Mouse (Mus musculus) kidney, embryonic 15.5 days (tissue): ENCODE data around the gene Nfkb2. TPM values are rescaled to one million over a fixed set of nuclear protein-coding genes. Genes with fewer than 3 reads are reported as not detected.

Experiments used
- ATAC-seq: fragments of 200-750 bp; cut with Nextera tagmentation; replicated peaks from 2 replicates; pipeline ENCODE4 v1.8.0; 2017; ENCODE audit warnings: moderate TSS enrichment; ENCODE audit not compliant: low FRiP score
- H3K27ac ChIP-seq: fragments of 300-500 bp; sonication (generic); 2 replicates; pipeline ENCODE4 v1.5.1; 2015; ENCODE audit warnings: mild to moderate bottlenecking, inconsistent platforms
- H3K27me3 ChIP-seq: fragments of 300-500 bp; sonication (generic); 2 replicates; pipeline ENCODE4 v1.6.1; 2015; ENCODE audit warnings: inconsistent platforms
- H3K36me3 ChIP-seq: fragments of 300-500 bp; sonication (generic); 2 replicates; pipeline ENCODE4 v1.6.1; 2015; ENCODE audit warnings: inconsistent platforms
- H3K4me1 ChIP-seq: fragments of 300-500 bp; sonication (generic); 2 replicates; pipeline ENCODE4 v1.6.1; 2015; ENCODE audit warnings: inconsistent platforms
- H3K4me2 ChIP-seq: fragments of 300-500 bp; sonication (generic); 2 replicates; pipeline ENCODE4 v1.6.1; 2015; ENCODE audit warnings: moderate library complexity, mild to moderate bottlenecking, inconsistent platforms
- H3K4me3 ChIP-seq: fragments of 300-500 bp; sonication (generic); replicated peaks from 2 replicates; pipeline ENCODE4 v1.5.1; 2015; ENCODE audit warnings: mild to moderate bottlenecking, inconsistent platforms
- H3K9ac ChIP-seq: fragments of 300-500 bp; sonication (generic); 2 replicates; pipeline ENCODE4 v1.6.1; 2015; ENCODE audit warnings: mild to moderate bottlenecking, inconsistent platforms
- H3K9me3 ChIP-seq: fragments of 300-500 bp; sonication (generic); replicated peaks from 2 replicates; pipeline ENCODE4 v1.6.1; 2016; ENCODE audit warnings: inconsistent platforms
- WGBS: fragments of 180-500 bp; shearing (Covaris S2); methylation state at CpG from one replicate; pipeline ENCODE4 v1.1.7; 2015; ENCODE audit warnings: mixed read lengths; 5-methylcytosine and 5-hydroxymethylcytosine counted together
- polyA plus RNA-seq: library from polyadenylated mRNA; unstranded; fragments of >200 nt; fragmentation: Nextera tagmentation; extraction: Ambion mirVana; gene quantifications from 2 replicates; pipeline ENCODE4 v1.2.1, GENCODE M21; 2015

Nfkb2 gene
- polyA plus RNA-seq, 1 experiment from 2014 or later = 9.8 TPM

DNA sequence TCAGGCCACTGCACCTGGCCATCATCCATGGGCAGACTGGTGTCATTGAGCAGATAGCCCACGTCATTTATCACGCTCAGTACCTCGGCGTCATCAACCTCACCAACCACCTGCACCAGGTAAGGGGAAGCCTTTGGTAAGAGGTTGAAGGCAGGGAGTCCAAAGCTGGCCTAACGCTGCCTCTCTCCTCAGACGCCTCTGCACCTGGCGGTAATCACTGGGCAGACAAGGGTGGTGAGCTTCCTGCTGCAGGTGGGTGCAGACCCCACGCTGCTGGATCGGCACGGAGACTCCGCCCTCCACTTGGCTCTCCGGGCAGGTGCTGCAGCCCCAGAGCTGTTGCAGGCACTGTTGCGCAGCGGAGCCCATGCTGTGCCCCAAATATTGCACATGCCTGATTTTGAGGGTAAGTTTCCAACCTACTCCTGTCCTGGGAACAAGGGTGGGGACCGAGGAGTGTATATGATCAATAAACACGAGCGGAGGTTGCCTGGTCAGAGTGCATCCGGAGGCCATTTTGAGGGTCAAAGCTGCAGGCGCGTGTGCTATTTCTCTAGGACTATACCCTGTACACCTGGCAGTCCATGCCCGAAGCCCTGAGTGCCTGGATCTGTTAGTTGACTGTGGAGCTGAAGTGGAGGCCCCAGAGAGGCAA, 5.7 kb downstream of the Nfkb2 start:
- H3K4me2 ChIP-seq = no peak overlapping the region
- 83% methylated on average over 21 of the region's 21 CpGs for WGBS
- H3K4me3 ChIP-seq = no peak overlapping the region
- H3K36me3 ChIP-seq = peaks cover 32% of the 10 kb centered on the region
- H3K4me1 ChIP-seq = peaks cover 28% of the 10 kb centered on the region
- no peak for ATAC-seq
- no peak overlapping the region for H3K9ac ChIP-seq
- no peaks in the 10 kb centered on the region for H3K9me3 ChIP-seq
- peaks cover 59% of the 10 kb centered on the region for H3K27me3 ChIP-seq
- H3K27ac ChIP-seq = no peak overlapping the region

GRCm38 (mm10) chr19:46310312-46310865, 6.3 kb downstream of the Nfkb2 start:
- no peak overlapping the region for H3K4me2 ChIP-seq
- H3K27ac ChIP-seq = no peak overlapping the region
- ATAC-seq = no peak
- peaks cover 32% of the 10 kb centered on the region for H3K36me3 ChIP-seq
- H3K4me1 ChIP-seq = peaks cover 25% of the 10 kb centered on the region
- H3K9ac ChIP-seq = no peak overlapping the region
- no peak overlapping the region for H3K4me3 ChIP-seq
- H3K27me3 ChIP-seq = peaks cover 65% of the 10 kb centered on the region
- H3K9me3 ChIP-seq = no peaks in the 10 kb centered on the region
- 85% methylated on average over 12 of the region's 12 CpGs for WGBS

DNA sequence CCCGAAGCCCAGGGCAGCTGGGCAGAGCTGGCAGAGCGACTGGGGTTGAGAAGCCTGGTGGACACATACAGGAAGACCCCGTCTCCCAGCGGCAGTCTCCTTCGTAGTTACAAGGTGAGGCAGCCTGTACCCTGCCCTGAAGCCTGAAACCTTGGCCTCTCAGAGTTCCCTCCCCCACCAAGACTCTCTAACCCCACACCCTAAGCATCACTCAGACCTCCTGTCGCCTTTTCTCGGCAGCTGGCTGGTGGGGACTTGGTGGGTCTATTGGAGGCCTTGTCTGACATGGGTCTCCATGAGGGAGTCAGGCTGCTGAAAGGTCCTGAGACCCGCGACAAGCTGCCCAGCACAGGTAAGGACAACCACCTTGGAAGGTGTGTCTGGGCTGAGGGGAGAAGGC, 7.2 kb downstream of the Nfkb2 start:
- H3K9me3 ChIP-seq = no peaks in the 10 kb centered on the region
- peaks cover 32% of the 10 kb centered on the region for H3K36me3 ChIP-seq
- no peak overlapping the region for H3K9ac ChIP-seq
- peaks cover 19% of the 10 kb centered on the region for H3K4me1 ChIP-seq
- no peak overlapping the region for H3K4me3 ChIP-seq
- H3K4me2 ChIP-seq = no peak overlapping the region
- WGBS = 83% methylated on average over 9 of the region's 9 CpGs
- no peak for ATAC-seq
- peaks cover 74% of the 10 kb centered on the region for H3K27me3 ChIP-seq
- H3K27ac ChIP-seq = no peak overlapping the region

- 88% methylated on average over 21 of the region's 21 CpGs for WGBS
- no peak for ATAC-seq
- no peak overlapping the region for H3K9ac ChIP-seq
These were observed 8.4 kb downstream of the Nfkb2 start for GRCm38 (mm10) chr19:46312566-46312965.

GRCm38 (mm10) chr19:46313116-46313515, 9.0 kb downstream of the Nfkb2 start:
- Histone ChIP-seq H3K36me3 (peaks cover 28% of the 10 kb centered on the region), H3K4me3 (no peak overlapping the region), H3K9ac (no peak overlapping the region), H3K4me1 (peaks cover 32% of the 10 kb centered on the region), H3K4me2 (no peak overlapping the region), H3K9me3 (no peaks in the 10 kb centered on the region), H3K27ac (no peak overlapping the region), H3K27me3 (peaks cover 77% of the 10 kb centered on the region)
- 82% methylated on average over 9 of the region's 9 CpGs for whole genome bisulfite sequencing
- no peak for ATAC-seq

More at GRCm38 (mm10) chr19:46312566-46312965, 8.4 kb downstream of the Nfkb2 start:
- Histone ChIP-seq H3K4me3 (no peak overlapping the region), H3K4me2 (no peak overlapping the region), H3K27me3 (peaks cover 77% of the 10 kb centered on the region), H3K27ac (no peak overlapping the region), H3K4me1 (peaks cover 27% of the 10 kb centered on the region), H3K36me3 (peaks cover 31% of the 10 kb centered on the region), H3K9me3 (no peaks in the 10 kb centered on the region)

DNA sequence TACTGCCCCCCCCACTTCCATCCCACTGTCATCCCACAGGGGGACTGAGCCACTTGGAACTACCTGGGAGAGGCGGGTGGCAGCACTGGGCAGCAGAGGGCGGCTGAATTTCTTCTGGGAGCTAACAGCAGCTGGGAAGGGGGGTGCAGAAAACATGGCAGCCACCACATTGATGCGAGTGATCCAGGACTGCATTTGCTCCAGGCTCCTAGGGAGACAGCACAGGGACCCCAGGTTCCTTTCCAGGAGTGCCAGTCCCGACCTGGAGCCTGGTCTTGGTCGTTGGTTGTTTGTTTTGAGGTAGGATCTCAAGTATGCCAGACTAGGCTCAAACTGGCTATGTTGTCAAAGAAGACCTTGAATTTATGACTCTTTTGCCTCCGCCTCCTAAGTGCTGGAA, 9.5 kb downstream of the Nfkb2 start:
- H3K4me2 ChIP-seq = no peak overlapping the region
- peaks cover 32% of the 10 kb centered on the region for H3K4me1 ChIP-seq
- H3K9me3 ChIP-seq = no peaks in the 10 kb centered on the region
- H3K27ac ChIP-seq = no peak overlapping the region
- WGBS = 78% methylated on average over 6 of the region's 6 CpGs
- no peak overlapping the region for H3K9ac ChIP-seq
- ATAC-seq = no peak
- H3K4me3 ChIP-seq = no peak overlapping the region
- H3K27me3 ChIP-seq = peaks cover 77% of the 10 kb centered on the region
- H3K36me3 ChIP-seq = peaks cover 28% of the 10 kb centered on the region

DNA sequence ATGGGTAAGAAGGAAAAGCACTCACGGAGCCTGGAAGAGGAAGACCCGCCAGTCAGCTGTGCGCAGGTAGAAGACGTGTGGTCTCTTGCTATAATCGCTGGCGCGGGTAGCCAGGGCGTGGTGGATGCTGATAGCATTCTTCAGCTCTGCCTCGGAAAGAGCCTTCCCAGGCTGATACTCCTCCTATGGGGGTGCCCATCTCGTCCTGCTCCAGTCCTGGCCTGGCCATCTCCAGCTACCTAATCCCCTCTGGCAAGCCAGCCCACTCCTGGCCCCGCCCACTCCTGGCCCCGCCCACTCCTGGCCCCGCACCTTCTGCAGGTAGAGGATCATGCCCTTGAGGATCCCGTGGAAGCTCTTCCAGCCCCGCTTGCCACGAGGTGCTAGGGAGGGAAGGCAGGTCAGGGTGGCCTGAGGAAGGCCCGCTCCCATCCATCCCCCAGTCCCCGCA, 10.1 kb downstream of the Nfkb2 start:
- H3K27me3 ChIP-seq = peaks cover 81% of the 10 kb centered on the region
- peaks cover 34% of the 10 kb centered on the region for H3K4me1 ChIP-seq
- no peak; the same call in 1 of the 2 replicates for ATAC-seq
- peaks cover 28% of the 10 kb centered on the region for H3K36me3 ChIP-seq
- no peaks in the 10 kb centered on the region for H3K9me3 ChIP-seq
- no peak overlapping the region for H3K4me3 ChIP-seq
- no peak overlapping the region for H3K27ac ChIP-seq
- WGBS = 14% methylated on average over 18 of the region's 18 CpGs
- H3K4me2 ChIP-seq = 0 out of 2 replicates have a peak overlapping the region, but pooled peaks have one; percentile 10
- no peak overlapping the region for H3K9ac ChIP-seq

DNA sequence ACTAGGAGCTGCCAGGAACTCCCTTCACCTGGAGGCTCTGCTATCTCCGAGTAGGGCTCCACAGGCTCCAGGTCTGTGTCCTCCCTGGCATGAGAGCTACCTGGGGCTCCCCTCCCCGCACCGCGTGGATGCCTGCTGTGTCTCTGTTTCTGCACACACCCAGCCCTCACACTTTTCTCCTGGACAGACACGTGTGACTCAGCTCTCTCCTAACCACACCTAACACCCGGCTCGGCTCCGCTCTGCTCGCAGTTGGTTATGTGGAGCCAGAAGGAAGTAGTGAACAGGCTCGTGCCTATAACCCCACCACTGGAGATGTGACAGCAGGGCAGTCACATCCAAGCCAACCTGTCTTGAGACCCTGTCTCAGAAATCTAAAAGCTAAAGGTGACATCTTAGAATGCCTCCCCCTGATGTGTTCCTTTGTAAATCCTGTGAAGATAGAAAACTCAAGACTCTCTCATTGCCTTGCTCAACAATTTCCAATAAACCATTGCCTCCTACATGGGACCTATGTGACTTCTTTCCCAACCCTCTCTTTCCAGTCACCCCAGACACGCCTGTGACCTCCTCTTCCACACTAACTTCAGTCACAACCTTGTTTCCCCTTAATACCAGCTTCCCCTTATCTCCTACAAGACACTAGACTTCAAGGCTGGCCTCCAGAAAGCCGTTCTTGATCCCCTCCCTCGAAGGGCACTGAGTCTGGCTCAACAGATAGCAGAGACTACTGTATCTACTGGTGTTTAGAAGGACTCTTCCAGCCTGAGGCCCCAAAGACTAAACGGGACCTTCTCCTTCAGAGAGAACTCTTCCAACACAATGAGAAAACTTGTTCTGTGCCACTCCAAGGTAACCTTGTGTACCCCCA, 11.0 kb downstream of the Nfkb2 start:
- H3K4me1 ChIP-seq = peaks cover 36% of the 10 kb centered on the region
- peaks cover 20% of the 10 kb centered on the region for H3K36me3 ChIP-seq
- peaks cover 85% of the 10 kb centered on the region for H3K27me3 ChIP-seq
- no peak overlapping the region for H3K9ac ChIP-seq
- 39% methylated on average over 14 of the region's 14 CpGs for WGBS
- no peak overlapping the region for H3K4me3 ChIP-seq
- H3K4me2 ChIP-seq = 0 out of 2 replicates have a peak overlapping the region, but pooled peaks have one; percentile 10
- ATAC-seq = no peak
- no peak overlapping the region for H3K27ac ChIP-seq
- no peaks in the 10 kb centered on the region for H3K9me3 ChIP-seq

DNA sequence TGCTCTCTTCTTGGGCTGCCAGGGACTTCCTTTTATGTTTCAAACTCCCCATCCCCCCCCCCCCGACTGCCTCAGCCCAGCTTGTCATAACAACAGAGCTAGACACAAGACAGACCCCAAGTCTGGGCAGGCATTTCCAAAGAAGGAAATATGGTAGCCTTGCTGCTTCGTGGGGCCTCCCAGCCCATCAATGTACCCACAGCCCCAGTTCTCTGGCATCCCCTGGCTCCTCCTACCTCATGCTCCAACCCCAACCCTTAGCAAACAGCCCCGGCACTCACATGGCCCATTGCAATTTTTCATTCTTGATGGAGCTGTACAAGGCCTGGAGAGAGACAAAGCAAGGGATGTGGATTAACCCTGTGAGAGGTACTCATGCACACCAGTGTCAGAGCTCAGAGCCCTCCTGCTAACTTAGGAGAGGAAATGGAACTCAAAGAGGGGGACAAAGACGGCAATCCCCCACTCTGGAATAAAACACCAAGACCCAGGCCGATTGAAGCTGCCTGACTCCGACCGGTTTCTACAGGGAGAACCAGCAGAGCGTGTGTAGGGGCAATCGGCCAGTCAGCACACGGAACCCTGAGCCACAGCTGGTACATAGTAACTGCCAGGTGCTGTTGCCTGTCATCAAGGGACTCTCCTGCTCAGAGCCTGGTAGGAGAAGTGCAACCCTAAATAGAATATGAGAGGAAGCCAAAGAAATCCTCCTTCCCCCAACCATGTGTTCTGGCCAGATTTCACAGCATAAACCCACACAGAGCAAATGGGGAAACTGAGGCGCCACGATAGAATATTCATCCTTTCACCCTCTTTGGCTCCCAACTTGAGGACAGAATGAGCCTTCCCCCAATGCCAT, 11.9 kb downstream of the Nfkb2 start:
- Histone ChIP-seq H3K36me3 (peaks cover 12% of the 10 kb centered on the region), H3K9me3 (no peaks in the 10 kb centered on the region), H3K27ac (no peak overlapping the region), H3K27me3 (peaks cover 93% of the 10 kb centered on the region), H3K4me1 (peaks cover 36% of the 10 kb centered on the region), H3K4me3 (0 out of 2 replicates have a peak overlapping the region, but pooled peaks have one; percentile 48), H3K9ac (no peak overlapping the region), H3K4me2 (no peak overlapping the region)
- ATAC-seq = no peak
- WGBS = 51% methylated on average over 12 of the region's 12 CpGs

DNA sequence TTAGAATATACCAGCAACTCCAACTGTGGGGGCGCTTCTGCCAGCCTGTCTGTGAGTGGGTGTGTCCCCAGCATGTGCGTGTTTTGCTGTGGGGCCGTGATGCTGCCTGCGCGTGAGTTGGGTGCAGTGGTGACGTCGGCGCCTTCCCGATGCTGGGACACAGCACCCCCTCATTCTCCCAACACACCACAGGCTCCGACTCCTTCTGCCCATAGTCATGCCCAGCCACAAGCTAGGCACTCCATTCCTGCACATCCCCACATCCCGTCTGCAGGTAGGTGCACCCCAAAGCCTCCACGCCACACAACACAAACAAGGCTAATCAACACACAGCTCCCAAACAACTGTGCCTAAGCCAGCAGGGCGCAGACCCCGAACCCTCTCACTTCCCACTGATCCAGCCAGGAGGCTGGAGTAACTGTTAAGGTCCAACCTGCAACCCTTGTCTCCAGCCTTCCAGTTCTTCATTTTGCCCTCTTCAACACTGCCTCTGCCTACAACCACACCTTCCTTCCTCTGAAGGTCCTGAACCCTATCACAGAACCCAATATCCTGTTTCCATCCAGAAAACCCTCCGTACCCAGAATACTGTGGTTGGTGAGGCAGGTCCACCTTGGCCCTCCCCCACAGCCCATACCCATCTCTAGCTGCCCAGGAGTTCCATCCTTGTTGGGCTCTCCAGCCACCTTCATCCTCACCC, 12.9 kb downstream of the Nfkb2 start:
- Histone ChIP-seq H3K4me1 (peaks cover 42% of the 10 kb centered on the region), H3K27me3 (peaks cover 97% of the 10 kb centered on the region)

DNA sequence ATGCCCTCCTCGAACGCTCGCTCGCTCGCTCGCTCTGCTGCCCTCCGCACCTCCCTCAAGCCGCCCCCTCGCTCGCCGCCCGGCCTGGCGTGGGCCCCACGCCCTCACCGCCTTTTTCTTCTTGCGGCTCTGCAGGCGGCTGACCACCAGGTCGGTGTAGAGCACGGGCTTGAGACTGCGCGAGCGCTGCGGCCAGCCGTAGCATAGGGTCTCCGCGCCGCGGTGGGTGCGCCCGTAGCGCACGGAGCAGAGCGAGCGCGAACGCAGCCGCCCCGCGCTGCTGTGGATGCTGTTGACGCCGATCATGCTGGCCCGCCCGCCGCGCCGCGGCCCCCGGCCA, 13.4 kb downstream of the Nfkb2 start:
- Histone ChIP-seq H3K9me3 (no peaks in the 10 kb centered on the region), H3K36me3 (no peaks in the 10 kb centered on the region; the same call in 1 of the 2 replicates), H3K4me2 (peak overlapping the region; percentile 81), H3K27ac (no peak overlapping the region), H3K27me3 (peaks cover 100% of the 10 kb centered on the region), H3K9ac (peak overlapping the region; percentile 4; the same call in 1 of the 2 replicates), H3K4me3 (peak overlapping the region; percentile 48), H3K4me1 (peaks cover 42% of the 10 kb centered on the region)
- no peak for ATAC-seq
- under 1% methylated on average over 48 of the region's 48 CpGs for WGBS

More for the DNA sequence above, 12.9 kb downstream of the Nfkb2 start:
- ATAC-seq = no peak
- Histone ChIP-seq H3K4me3 (peak overlapping the region; percentile 48), H3K9me3 (no peaks in the 10 kb centered on the region), H3K36me3 (peaks cover 1% of the 10 kb centered on the region; the same call in 1 of the 2 replicates), H3K27ac (no peak overlapping the region), H3K9ac (peak overlapping the region; percentile 4; the same call in 1 of the 2 replicates), H3K4me2 (peak overlapping the region; percentile 81)
- WGBS = 30% methylated on average over 15 of the region's 15 CpGs
